Mouse (Mus musculus): ENCODE data around the gene Zrsr1. TPM values are rescaled to one million over a fixed set of nuclear protein-coding genes. Genes with fewer than 3 reads are reported as not detected.

Gene Zrsr1
- polyA plus RNA-seq, 1 experiment, result 3.4 TPM

DNA sequence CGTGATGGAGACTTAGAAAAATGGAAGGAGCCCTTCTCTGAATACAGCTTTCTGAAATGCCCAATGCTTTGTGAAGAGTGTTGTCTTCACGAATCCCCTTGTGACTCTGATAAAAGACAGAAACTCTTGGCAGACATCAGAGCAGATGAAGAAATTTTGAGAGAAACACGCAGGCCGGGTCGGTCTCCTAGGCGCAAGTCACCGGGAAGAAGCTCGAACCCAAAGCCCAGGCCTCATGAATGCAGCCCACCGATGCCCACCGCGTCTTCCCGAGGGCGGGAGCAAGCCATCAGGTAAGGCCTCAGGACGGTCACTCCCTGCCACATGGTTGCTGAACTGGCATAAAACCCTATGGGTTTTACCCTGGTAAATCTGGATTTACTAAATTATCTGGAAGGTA is 49.0 kb downstream of the Zrsr1 start:
- Histone ChIP-seq H3K27ac (ENCODE audit: control insufficient read depth, insufficient read depth, low read length) (no peak overlapping the region), H3K4me1 (replicated peaks; ENCODE audit: control insufficient read depth, insufficient read depth, low read length) (no peaks in the 10 kb centered on the region), H3K36me3 (ENCODE audit: control insufficient read depth, insufficient read depth, low read length) (no peaks in the 10 kb centered on the region), H3K27me3 (ENCODE audit: control insufficient read depth, insufficient read depth, low read length) (no peaks in the 10 kb centered on the region), H3K4me3 (ENCODE audit: control insufficient read depth, insufficient read depth, low read length) (no peak overlapping the region)
- WGBS, result 96% methylated on average over 14 of the region's 14 CpGs
- no peak for DNase-seq
- TF ChIP-seq POLR2A (IDR thresholded peaks at IDR 0.05; ENCODE audit: control insufficient read depth, extremely low read depth, insufficient read depth, low read length, poor library complexity), result no peak
- no peak for TF ChIP-seq CTCF (IDR thresholded peaks at IDR 0.05; ENCODE audit: borderline replicate concordance, control insufficient read depth, extremely low read depth, insufficient read depth, low read length, poor library complexity)

DNA sequence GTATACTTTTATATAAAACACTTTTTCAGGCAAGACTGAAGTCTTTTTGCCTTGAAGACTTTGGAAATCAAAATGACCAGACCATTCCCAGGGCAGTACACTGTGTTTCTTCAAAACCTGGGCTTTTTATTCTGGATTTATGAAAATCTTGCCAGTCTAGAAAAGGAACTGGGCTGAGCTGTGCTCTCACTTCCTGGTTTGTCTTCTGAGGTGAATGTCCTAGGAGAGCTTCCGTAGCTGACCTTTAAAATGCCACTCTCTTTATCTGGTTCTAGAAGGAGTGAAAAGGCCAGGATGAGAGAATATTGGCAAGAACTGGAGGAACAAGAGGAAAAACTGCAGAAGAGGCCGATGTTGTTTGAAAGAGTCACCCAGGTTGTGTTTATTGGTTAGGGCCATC is 51.4 kb downstream of the Zrsr1 start:
- H3K4me3 ChIP-seq (ENCODE audit: control insufficient read depth, insufficient read depth, low read length), result no peak overlapping the region
- no peak for DNase-seq
- no peaks in the 10 kb centered on the region for H3K4me1 ChIP-seq (replicated peaks; ENCODE audit: control insufficient read depth, insufficient read depth, low read length)
- no peak overlapping the region for H3K27ac ChIP-seq (ENCODE audit: control insufficient read depth, insufficient read depth, low read length)
- no peaks in the 10 kb centered on the region for H3K36me3 ChIP-seq (ENCODE audit: control insufficient read depth, insufficient read depth, low read length)
- no peaks in the 10 kb centered on the region for H3K27me3 ChIP-seq (ENCODE audit: control insufficient read depth, insufficient read depth, low read length)
- TF ChIP-seq POLR2A (IDR thresholded peaks at IDR 0.05; ENCODE audit: control insufficient read depth, extremely low read depth, insufficient read depth, low read length, poor library complexity) (no peak), CTCF (IDR thresholded peaks at IDR 0.05; ENCODE audit: borderline replicate concordance, control insufficient read depth, extremely low read depth, insufficient read depth, low read length, poor library complexity) (no peak)
- WGBS, result 90% methylated on average over 2 of the region's 2 CpGs

- Histone ChIP-seq H3K27me3 (ENCODE audit: control insufficient read depth, insufficient read depth, low read length) (no peaks in the 10 kb centered on the region), H3K4me1 (replicated peaks; ENCODE audit: control insufficient read depth, insufficient read depth, low read length) (no peaks in the 10 kb centered on the region), H3K4me3 (ENCODE audit: control insufficient read depth, insufficient read depth, low read length) (no peak overlapping the region), H3K36me3 (ENCODE audit: control insufficient read depth, insufficient read depth, low read length) (no peaks in the 10 kb centered on the region), H3K27ac (ENCODE audit: control insufficient read depth, insufficient read depth, low read length) (no peak overlapping the region)
- WGBS, result 37% methylated on average over 3 of the region's 3 CpGs
- DNase-seq, result no peak
- TF ChIP-seq CTCF (IDR thresholded peaks at IDR 0.05; ENCODE audit: borderline replicate concordance, control insufficient read depth, extremely low read depth, insufficient read depth, low read length, poor library complexity) (no peak), POLR2A (IDR thresholded peaks at IDR 0.05; ENCODE audit: control insufficient read depth, extremely low read depth, insufficient read depth, low read length, poor library complexity) (no peak)
Observed at GRCm38 (mm10) chr11:23024169-23024568, 52.4 kb downstream of the Zrsr1 start.

Other genes with a start within 250 kb of the Zrsr1 start
- gene B3gnt2, start 111.0 kb upstream of the Zrsr1 start, polyA plus RNA-seq (2012; rRNA removed), result 35.4 and 41.4 TPM in 2 replicates
- not detected in 2 replicates for gene Gm28048, start 10.1 kb downstream of the Zrsr1 start, polyA plus RNA-seq (2012; rRNA removed)
- 12.2 and 13.0 TPM in 2 replicates for gene Commd1, start 10.4 kb downstream of the Zrsr1 start, polyA plus RNA-seq (2012; rRNA removed)
- gene Cct4, start 18.5 kb downstream of the Zrsr1 start, polyA plus RNA-seq (2012; rRNA removed), result 206 and 311 TPM in 2 replicates
- gene Fam161a, start 35.5 kb downstream of the Zrsr1 start, polyA plus RNA-seq (2012; rRNA removed), result 0.17 and 0.66 TPM in 2 replicates

All from thymus, adult 2 months (tissue).